Mouse (Mus musculus) left cerebral cortex, postnatal 25 days (tissue): Measurements from ENCODE around the gene Cep95. TPM values are rescaled to one million over a fixed set of nuclear protein-coding genes. Genes with fewer than 3 reads are reported as not detected.
"Not testable (repeated sequence)": the region's sequence is repeated elsewhere in the genome, so short reads cannot be mapped to it uniquely, and the experiment has no call there.

ENCODE experiments used
- DNase-seq, 2 experiments: peaks; one replicate each; pipeline ENCODE4 v3.0.0; 2022; ENCODE audit warnings: low spot score in 2 of 2, mixed read lengths in 1 of 2
- intact Hi-C: fragments of 180-260 bp; cut with DNase I; formaldehyde crosslinking; loops from one replicate; pipeline ENCODE4 v1.15.1; 2025
- total RNA-seq, 2 experiments: library from RNA; stranded (reverse); gene quantifications; 2 replicates each; pipeline ENCODE4 v1.2.3; 2021

Gene Cep95
- total RNA-seq, 2 experiments from 2014 or later = 11.1 to 11.3 TPM

DNA sequence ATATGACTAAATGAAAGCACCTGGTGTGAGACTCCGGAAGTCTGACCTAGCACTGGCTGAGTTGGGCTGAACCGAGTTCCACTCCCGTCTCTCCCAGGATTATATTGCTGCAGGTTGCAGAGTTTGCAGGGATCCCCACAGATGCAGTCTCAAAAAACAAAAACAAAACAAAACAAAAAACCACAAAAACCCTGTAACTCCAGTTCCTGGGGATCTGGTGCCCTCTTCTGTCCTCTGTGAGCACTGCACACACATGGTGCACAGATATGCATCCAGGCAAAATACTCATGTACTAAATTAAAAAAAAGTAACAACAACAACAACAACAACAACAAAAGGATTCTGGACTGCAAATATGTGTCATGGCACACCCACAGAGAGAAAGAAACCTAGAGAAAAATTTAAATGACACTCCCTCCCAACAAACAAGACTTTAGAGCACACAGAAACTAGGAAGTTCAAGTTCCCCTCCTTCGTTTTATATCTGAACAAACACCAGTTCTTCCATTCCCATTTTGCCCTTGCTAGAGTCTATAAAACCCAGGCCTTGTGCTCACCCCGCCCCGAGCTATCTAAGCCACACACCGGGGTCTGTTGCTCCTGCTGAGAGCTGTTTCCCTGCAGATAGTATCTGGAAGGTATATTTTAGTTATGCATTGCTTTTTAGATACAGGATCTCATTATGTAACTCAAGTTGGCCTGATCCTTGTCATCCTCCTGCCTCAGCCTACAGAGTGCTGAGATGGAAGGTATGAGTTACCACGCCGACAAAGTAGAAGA, 18.7 kb upstream of the Cep95 start:
- DNase-seq = no peak
- intact Hi-C loops = no loop called here

DNA sequence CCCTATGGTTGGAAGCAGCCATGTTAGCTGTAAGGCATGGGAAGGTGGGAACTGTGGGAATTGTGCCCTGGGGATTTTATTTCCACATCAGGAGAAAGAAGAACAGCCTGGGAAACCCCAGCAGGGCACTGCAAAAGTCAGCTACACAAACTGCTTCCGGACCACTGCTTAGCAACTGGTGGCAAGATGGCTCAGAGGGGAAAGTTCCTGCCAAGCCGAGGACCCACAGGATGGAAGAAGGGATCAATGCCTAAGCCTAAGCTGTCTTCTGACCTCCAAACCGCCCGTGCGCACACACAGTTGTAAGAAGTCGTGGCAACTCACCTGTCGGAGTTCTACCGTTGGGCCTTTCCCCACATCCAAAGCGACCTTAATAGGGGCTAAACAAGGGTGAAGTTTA, 16.0 kb upstream of the Cep95 start:
- intact Hi-C loops = no loop called here

DNA sequence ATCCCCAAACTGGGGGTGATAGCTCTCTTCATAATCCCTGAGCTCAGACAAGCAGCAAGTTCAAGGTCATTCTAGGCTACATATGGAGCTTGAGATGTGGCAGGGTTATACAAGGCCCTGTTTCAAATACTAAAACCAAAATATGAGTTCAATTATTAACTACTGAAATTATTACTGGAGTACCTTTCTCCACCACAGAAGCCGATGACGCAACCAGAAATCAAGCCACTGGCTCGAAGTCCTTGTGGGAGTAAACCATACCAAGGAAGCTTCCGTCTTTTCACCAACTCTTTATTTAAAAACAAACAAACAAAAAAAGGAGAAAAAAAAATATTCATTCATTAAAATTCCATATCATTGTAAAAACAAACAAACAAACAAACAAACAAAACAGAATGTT, 12.1 kb upstream of the Cep95 start:
- DNase-seq = no peak
- intact Hi-C loops = no loop called here

More for the DNA sequence above, 16.0 kb upstream of the Cep95 start:
- DNase-seq = no peak

DNA sequence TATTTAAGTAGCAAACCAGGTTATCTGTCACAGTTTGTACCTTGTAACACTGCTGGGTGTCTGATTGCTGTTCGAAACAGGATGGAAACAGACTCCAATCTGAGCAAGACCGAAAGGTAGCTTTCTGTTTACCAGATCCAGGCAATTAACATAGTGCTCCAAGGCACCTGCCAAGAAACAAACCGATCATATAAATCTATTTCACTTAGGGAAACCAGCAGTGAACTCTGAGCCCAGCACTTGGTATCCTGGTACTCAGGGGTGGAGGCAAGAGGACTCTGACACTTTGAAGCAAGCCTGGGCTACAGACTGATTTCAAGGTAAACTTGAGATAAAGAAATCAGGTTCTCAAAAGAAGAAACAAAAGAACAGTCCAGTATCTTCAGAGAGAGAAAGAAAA, 11.7 kb upstream of the Cep95 start:
- intact Hi-C loops = no loop called here

DNA sequence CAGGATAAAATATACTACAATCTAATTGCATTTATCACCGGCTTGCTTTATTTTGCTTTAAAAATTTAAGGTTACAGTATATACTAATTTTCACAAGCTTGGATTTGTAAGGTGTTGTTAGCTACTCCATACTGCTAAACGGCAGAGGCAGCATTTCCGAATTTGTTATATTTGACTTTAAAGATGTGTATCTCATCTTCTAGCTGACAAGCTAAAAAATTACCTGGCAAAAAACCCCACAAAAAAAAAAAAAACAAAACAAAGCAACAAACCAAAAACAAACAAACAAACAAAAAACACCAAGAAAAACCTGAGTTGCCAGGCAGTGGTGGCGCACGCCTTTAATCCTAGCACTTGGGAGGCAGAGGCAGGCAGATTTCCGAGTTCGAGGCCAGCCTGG, 10.9 kb upstream of the Cep95 start:
- intact Hi-C loops = no loop called here
- no peak for DNase-seq

More for the DNA sequence above, 11.7 kb upstream of the Cep95 start:
- DNase-seq = no peak

DNA sequence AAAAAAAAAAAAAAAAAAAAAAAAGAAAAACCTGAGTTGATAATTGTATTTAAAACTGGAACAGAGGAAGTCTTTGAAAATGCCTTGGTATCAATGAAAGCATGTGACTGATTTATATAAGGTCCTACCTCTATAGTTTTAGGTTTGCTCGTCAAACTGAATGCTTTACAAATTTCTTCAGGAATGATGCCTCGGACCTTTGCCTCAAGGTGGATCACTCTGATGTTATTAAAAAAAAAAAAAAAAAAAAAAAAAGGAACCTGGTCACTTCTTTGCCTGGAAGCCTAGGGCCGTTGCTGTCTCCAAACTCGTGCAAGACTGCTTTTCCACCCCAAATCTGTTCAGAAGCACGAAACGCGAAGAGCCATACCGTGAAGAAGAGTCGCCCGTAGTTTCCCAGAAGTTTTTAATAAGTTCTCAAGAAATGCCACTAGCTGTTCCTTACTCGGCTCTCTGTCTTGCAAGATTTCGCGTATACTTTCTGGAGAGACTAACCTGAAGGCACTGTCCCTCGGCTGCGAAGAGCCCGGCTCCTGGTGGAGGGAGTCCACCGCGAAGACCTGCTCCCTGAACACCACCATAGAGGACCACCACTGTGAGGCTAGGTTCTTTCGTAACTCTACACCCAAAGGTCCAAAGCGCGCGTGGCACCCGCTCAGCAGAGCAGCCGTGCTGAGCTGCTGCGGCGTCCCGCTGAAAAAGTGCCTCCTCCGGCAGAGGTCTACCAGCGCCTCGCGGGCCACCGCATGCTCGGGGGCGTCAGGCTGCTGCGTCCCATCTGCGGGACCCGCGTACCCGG, 10.3 kb upstream of the Cep95 start:
- DNase-seq = no peak
- intact Hi-C loops = no loop called here

DNA sequence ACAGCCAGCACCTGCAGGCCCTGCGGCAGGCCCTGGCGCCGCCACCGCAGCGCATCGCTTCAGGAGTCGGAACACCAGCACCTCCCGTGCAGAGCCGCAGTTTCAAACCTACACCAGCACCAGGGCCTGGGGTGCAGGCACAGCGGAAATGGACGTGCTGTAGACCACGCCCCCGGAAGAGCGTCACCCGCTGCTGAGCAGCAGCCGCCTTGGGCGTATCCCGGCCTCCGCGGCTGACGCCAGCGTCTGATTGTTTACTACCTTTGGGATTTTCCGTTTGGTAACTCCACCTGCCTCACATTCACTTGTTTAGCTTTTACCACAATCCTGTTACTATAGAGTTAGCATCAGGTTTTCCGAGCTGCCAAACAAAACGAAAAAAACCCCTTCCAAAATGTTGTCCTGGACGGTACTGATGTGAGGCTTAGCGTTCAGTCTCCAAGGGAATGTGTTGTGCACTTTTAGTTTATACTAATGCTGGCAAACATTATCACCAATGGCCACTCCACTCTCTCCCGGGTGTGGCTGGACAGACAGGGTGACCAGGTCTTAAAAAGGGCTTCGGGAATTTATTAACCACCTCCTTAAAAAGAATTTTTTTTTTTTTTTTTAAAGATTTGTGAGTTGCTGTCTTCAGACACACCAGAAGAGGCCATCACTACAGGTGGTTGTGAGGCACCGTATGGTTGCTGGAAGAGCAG, 9.5 kb upstream of the Cep95 start, which contains the start of gene Polg2:
Gene Polg2 (minus strand): TSS at position 150 of the 701 bp plus-strand sequence.
- intact Hi-C loops = no loop called here
- DNase-seq = peak; percentile 92 to 95

DNA sequence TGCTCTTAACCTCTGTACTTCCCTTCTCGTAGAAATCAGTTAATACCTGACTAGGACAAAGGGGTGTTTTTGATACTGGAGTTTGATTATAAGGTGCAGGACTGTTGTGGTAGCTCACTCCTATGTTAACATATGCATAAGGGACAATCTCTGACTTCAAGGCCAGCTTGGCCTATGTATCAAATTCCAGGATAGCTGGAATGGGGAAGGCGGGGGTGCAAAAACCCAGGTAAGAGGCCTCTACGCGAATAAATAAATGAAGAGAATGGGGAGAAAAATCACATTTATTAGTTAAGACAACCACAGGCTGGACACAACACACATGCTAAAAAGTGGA, 9.0 kb upstream of the Cep95 start:
- no peak for DNase-seq
- intact Hi-C loops = no loop called here

DNA sequence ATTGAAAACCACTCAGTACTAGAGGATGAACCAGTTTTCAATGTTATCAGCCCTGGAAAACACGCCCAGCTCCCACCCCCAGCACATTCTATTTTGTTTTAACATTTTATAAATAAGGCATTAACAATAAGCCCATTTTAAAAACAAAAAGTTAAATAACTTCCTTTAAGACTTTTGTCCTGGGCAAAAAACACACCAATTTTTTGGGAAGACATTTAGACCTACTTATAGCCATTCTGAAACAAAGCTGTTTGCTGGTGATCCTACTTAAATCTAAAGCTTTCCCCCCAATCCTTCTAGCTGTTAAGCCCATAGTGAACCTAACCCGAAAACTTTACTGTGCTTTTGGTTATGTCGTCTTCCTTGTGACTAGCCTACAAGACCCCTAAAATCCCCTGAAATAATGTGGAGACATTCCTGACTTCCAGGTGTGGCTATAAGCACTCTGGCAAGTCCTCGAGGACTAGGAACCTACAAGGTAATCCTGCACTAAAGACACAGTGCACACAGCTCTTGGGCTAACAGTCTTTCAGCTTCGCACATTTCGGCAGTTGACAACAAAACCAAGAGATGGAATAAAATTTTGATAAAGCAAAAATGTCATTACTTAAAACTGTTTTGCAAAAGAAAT, 8.3 kb upstream of the Cep95 start:
- no peak for DNase-seq
- intact Hi-C loops = no loop called here

DNA sequence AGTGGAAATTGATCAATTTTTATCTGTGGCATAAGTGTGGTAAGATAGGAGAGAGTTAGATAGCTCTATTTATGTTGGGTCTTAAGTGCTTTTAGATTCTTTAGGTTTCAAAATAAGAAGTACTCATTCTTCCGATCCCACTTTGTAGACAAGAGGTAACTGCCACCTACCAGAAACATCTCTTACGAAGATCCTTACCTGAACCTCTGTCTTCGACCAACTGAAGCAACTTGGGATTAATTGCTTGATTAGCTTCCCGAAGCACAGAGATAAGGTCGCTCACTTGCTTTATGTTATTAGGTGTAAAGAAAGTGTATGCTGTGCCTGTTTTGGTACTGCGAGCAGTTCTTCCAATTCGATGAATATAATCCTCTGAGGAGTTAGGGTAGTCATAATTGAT, 6.8 kb upstream of the Cep95 start:
- intact Hi-C loops, DNase-seq: not testable (repeated sequence)

DNA sequence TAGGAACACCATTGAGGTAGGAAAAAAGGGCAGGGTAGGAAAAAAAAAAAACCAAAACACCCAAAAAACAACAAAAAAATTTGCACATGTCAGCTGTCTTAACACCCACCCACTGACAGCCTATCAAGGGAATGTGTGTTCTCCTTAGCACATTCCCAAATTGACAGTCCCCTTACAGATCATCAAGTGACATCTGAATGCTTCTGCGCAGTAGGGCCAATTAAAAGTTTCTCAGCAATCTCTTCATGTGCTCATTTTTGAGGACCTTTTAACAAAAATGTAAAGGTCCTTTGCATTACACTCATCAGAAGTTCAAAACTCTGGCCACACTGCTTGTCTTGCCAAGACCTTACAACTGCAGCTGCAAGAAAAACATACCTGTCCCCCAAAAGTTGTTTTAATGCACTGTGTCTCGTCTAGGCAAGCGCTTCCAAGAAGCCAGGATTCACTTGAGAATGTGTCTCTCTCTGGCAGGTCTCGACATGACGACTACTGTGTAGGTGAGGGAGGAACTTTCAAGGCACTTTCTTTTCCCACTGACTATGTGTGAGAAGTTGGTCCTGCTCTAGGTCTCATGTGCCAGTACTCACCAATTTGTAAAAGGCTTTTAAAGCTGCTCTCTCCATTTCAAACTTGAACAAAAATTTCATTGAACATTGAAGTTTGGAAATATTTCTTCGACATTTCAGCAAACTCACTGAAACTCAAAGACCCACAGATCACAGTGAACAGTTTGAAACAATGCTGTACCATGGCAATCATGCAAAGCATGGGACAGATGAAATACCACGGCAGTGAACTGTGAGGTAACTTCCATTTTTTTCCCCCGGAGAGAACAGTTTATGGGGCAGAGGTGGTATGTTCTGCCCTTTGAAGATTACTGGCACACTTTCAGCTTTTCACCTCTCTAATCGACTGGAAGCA, 5.9 kb upstream of the Cep95 start:
- DNase-seq = no peak
- intact Hi-C loops = no loop called here

DNA sequence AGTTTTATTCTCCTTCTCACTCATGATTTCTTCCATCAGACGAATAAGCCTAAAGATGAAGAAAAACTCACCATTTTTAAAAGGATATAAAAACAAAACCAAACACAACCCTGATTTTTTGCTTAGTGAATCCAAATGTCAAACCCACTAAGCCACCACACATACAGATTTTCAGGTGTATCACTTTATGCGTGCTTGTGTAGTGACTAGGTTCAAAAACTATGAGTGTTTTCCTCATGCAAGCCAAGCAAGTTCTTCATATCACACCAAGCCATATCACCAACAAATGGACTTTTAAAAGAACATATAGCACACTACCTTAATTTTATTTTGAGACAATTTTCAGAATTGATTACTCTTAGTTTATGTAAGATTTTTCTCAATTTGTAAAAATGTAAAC, 4.6 kb upstream of the Cep95 start:
- DNase-seq = no peak
- intact Hi-C loops = no loop called here

DNA sequence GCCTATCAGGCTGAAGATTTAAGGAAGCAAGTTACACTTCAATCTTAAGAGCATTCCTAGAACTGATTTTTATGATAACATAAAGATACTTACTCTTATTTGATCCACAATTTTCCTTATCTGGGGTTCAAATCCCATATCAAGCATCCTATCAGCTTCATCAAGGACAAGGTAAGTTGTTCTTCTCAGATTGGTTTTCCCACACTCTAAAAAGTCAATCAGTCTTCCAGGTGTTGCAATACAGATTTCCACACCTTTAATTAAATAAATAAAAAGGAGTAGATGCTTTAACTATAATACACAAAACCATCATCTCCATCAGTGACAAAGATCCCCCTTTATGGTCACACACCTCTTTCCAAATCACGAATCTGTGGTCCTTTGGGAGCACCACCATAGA, 4.0 kb upstream of the Cep95 start:
- intact Hi-C loops = loop anchor here (5.0 kb wide), 1 partner anchor 212 kb away; the partner anchor contains the start of gene Kpna2
- DNase-seq = no peak

DNA sequence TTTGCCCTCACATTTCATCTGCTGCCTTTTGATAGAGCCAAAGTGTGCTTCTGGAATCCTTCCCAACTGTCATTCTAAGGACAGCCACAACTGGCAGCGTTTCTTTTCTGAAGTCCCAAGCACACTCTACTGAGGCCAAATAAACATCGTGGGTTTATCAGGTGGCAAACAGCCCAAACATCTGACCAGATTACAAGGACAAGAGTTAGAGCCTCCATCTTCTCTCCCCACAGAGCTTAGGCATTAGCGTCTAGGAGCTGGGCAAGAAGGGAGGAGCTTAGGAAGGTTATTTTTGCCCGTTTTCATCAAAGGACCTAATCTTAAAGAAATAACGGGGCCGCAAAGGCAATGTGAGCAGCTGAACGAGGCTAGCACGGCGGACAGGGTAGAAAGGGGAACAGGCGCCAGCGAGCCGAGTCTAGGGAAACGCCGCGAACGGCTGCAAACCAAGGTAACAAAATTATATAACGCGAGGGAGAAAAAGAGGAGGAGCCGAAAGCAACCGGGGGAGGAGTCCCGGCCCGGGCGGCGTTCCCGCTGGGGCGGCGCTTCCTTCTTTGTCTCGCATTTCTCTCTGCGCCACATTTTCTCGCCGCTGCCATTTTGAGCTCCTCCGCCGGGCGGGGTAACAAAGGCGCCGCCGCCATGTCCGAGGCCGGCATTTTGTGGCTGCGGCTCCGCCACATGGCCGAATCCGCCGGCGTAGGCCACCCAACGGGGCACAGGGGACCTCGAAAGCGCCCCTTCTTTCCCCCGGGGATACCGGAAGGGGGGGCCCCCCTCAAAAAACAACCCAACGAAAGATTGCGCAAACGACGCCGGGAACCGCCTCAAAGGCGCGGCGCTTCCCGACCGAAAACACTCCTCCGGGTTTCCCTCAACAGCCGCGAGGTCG, 1.7 kb upstream of the Cep95 start:
- DNase-seq = peak; percentile 89 to 92
- intact Hi-C loops = loop anchor here (2.0 to 5.0 kb wide), 3 partner anchors 27 to 210 kb away; partner anchors contain the start of gene Kpna2

DNA sequence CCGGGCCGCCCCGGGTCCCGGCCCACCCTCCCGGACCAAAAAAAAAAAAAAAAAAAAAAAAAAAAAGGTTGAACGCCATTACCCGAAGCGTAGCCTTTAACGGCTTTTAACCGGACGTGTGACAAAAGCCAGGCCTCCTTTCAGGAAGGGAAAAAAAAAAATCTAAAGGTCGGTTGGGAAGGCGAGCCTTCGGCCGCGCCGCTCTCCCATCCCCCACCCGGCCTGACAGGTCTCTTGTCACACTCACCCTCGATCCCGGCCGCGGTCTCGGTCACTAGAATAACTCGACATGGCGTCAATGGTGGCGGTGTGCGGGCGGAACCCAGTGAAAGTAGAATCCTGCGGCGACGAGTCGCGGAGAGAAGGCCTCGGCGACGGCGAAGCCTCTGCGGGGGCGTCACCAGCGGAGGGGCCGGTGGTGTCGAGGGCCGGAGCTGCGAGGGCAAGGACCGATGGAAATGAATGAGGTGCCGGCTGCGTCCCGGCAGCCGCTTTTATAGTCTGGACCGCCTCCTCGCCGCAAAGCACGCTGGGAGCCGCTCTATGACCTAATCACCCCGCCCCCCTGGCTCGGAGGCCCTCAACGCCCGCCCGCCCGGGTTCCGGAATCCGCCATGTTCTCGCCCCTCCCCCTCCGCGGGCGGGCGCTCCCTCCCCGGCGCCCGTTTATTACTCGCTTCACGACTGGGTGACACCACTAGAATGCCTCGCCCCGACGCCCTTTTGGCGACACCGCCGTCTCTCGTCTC, 852 bp upstream of the Cep95 start:
- DNase-seq = peak; percentile 98
- intact Hi-C loops = loop anchor here (2.0 to 5.0 kb wide), 3 partner anchors 27 to 209 kb away; partner anchors contain the start of gene Kpna2

DNA sequence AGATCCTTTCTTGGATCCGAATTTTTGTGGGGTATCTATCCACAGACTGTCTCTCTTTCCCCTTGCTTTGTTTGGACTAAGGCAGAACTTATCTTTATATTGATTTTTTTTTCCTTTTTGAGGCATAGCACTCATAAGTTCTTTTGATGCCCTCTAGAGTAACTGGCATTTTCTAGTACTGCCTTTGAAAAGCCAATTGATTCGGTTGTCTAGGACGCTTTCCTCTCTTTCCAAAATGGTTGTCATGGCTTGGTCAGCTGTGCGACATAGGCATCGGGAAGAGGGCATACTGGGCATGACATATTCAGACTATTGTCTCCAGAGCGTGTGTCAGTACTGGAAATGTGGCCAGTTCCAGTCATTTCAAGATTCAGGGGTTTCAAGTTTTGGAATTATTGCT, 597 bp downstream of the Cep95 start:
- DNase-seq = no peak
- intact Hi-C loops = loop anchor here (2.0 to 5.0 kb wide), 3 partner anchors 25 to 208 kb away; partner anchors contain the start of gene Kpna2

DNA sequence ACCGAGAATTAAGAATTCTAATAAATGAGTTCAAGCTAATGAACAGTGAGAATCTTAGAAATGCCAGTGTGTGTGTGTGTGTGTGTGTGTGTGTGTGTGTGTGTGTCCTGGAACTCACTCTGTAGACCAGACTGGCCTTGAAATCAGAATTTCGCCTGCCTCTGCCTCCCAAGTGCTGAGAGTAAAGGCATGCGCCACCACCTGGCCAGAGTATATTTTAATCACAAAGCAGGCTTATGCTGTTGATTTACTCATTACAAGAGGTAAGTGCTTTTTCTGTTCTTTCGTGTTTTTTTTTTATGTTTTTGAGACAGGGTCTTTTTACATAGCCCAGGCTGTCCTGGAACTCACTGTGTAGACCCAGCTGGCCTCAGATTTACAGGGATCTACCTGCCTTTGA, 4.8 kb downstream of the Cep95 start:
- DNase-seq = no peak
- intact Hi-C loops = no loop called here
